Mouse (Mus musculus): ENCODE results near the gene Ppara. TPM values are rescaled to one million over a fixed set of nuclear protein-coding genes. Genes with fewer than 3 reads are reported as not detected.

Gene Ppara
- total and polyA plus RNA-seq, 3 experiments = 0.27 to 0.78 TPM; not detected in 1

GRCm38 (mm10) chr15:85716045-85716444, 18.7 kb upstream of the Ppara start:
- Histone ChIP-seq H3K9ac (ENCODE audit: control insufficient read depth, low read depth, low read length, poor library complexity, severe bottlenecking) (no peak overlapping the region), H3K27me3 (ENCODE audit: control insufficient read depth in 1 of 2, insufficient read depth in 2 of 2, low read length in 2 of 2) (no peaks in the 10 kb centered on the region), H3K4me3 (ENCODE audit: control insufficient read depth in 1 of 2, insufficient read depth in 1 of 2, low read depth in 2 of 2, low read length in 2 of 2) (no peak overlapping the region), H3K4me1 (ENCODE audit: control insufficient read depth in 1 of 2, insufficient read depth in 2 of 2, low read length in 2 of 2) (peaks cover 3 to 13% of the 10 kb centered on the region in 2 experiments; a peak in 3 of 4 replicates), H3K27ac (ENCODE audit: control insufficient read depth, low read depth, low read length) (no peak overlapping the region), H3K79me2 (ENCODE audit: control insufficient read depth, insufficient read depth, low read length, poor library complexity) (no peaks in the 10 kb centered on the region), H3K36me3 (ENCODE audit: control insufficient read depth in 1 of 2, insufficient read depth in 2 of 2, low read length in 2 of 2) (peaks cover 0 to 6% of the 10 kb centered on the region in 2 experiments; a peak in 2 of 4 replicates), H3K9me3 (replicated peaks; ENCODE audit: insufficient read depth, low read length) (no peaks in the 10 kb centered on the region)
- DNase-seq (ENCODE audit: low read depth, low spot score) = peak; percentile 84
- TF ChIP-seq KAT2A (conservative IDR thresholded peaks at IDR 0.05; ENCODE audit: low read depth, low read length) = no peak
- TF ChIP-seq POLR2AphosphoS5 (IDR thresholded peaks at IDR 0.05; ENCODE audit: borderline replicate concordance, low read depth, low read length) = no peak
- no peak for TF ChIP-seq TCF12 (IDR thresholded peaks at IDR 0.05; ENCODE audit: low read depth, low read length)
- no peak for TF ChIP-seq MAFK (IDR thresholded peaks at IDR 0.05; ENCODE audit: borderline replicate concordance, low read depth, low read length)
- TF ChIP-seq SIN3A (IDR thresholded peaks at IDR 0.05; ENCODE audit: low read length) = peak; percentile 59; the same call in 1 of the 2 replicates
- no peak for TF ChIP-seq ZKSCAN1 (IDR thresholded peaks at IDR 0.05; ENCODE audit: low read depth, low read length)
- peak; percentile 92 for TF ChIP-seq ZC3H11A (IDR thresholded peaks at IDR 0.05; ENCODE audit: low read depth, low read length)
- TF ChIP-seq CTCF (IDR thresholded peaks at IDR 0.05 in 2 of 3, conservative IDR thresholded peaks at IDR 0.05 in 1 of 3; ENCODE audit: control insufficient read depth in 1 of 3, insufficient read depth in 1 of 3, low read depth in 2 of 3, low read length in 3 of 3, poor library complexity in 1 of 3, severe bottlenecking in 1 of 3) = peak; percentile 79 to 99 (median 97)
- no peak for TF ChIP-seq E2F4 (IDR thresholded peaks at IDR 0.05; ENCODE audit: borderline replicate concordance, low read depth, low read length)
- peak; percentile 99 for TF ChIP-seq RAD21 (IDR thresholded peaks at IDR 0.05; ENCODE audit: low read depth, low read length)
- TF ChIP-seq SMC3 (IDR thresholded peaks at IDR 0.05; ENCODE audit: low read depth, low read length) = peak; percentile 95
- TF ChIP-seq MXI1 (IDR thresholded peaks at IDR 0.05; ENCODE audit: low read depth, low read length) = no peak
- TF ChIP-seq BHLHE40 (IDR thresholded peaks at IDR 0.05; ENCODE audit: borderline replicate concordance, low read depth, low read length) = no peak
- TF ChIP-seq USF2 (IDR thresholded peaks at IDR 0.05; ENCODE audit: borderline replicate concordance in 1 of 2, insufficient read depth in 1 of 2, low read depth in 1 of 2, low read length in 2 of 2) = no peak

- H3K4me1 ChIP-seq (ENCODE audit: control insufficient read depth in 1 of 2, insufficient read depth in 2 of 2, low read length in 2 of 2) = peaks cover 3 to 13% of the 10 kb centered on the region in 2 experiments; a peak in 3 of 4 replicates
- H3K36me3 ChIP-seq (ENCODE audit: control insufficient read depth in 1 of 2, insufficient read depth in 2 of 2, low read length in 2 of 2) = peaks cover 0 to 6% of the 10 kb centered on the region in 2 experiments; a peak in 2 of 4 replicates
- no peak for DNase-seq (ENCODE audit: low read depth, low spot score)
- no peaks in the 10 kb centered on the region for H3K79me2 ChIP-seq (ENCODE audit: control insufficient read depth, insufficient read depth, low read length, poor library complexity)
- H3K27me3 ChIP-seq (ENCODE audit: control insufficient read depth in 1 of 2, insufficient read depth in 2 of 2, low read length in 2 of 2) = no peaks in the 10 kb centered on the region
- no peaks in the 10 kb centered on the region for H3K9me3 ChIP-seq (replicated peaks; ENCODE audit: insufficient read depth, low read length)
- no peak overlapping the region for H3K9ac ChIP-seq (ENCODE audit: control insufficient read depth, low read depth, low read length, poor library complexity, severe bottlenecking)
- TF ChIP-seq CHD1 (IDR thresholded peaks at IDR 0.05; ENCODE audit: low read depth, low read length) (no peak), TCF12 (IDR thresholded peaks at IDR 0.05; ENCODE audit: low read depth, low read length) (no peak), GATA1 (IDR thresholded peaks at IDR 0.05; ENCODE audit: low read depth, low read length) (no peak), NRF1 (IDR thresholded peaks at IDR 0.05; ENCODE audit: insufficient read depth, low read depth, low read length, poor library complexity, severe bottlenecking) (no peak), SIN3A (IDR thresholded peaks at IDR 0.05; ENCODE audit: low read length) (no peak), POLR2AphosphoS5 (IDR thresholded peaks at IDR 0.05; ENCODE audit: borderline replicate concordance, low read depth, low read length) (no peak), USF1 (IDR thresholded peaks at IDR 0.05; ENCODE audit: low read depth, low read length) (peak; percentile 54; the same call in 1 of the 2 replicates)
- no peak overlapping the region for H3K27ac ChIP-seq (ENCODE audit: control insufficient read depth, low read depth, low read length)
- no peak overlapping the region for H3K4me3 ChIP-seq (ENCODE audit: control insufficient read depth in 1 of 2, insufficient read depth in 1 of 2, low read depth in 2 of 2, low read length in 2 of 2)
Measured at GRCm38 (mm10) chr15:85716591-85716990, 18.2 kb upstream of the Ppara start.

All from MEL (cell line).